Mouse (Mus musculus) heart, embryonic 11.5 days (tissue): ENCODE measurements around the gene Col4a2. TPM values are rescaled to one million over a fixed set of nuclear protein-coding genes. Genes with fewer than 3 reads are reported as not detected.
A peak's percentile ranks its signal among the peaks of the same experiment; 100 is the strongest.

Experiments
- ATAC-seq: fragments of 200-750 bp; cut with Nextera tagmentation; replicated peaks from 2 replicates; pipeline ENCODE4 v1.8.0; 2017; ENCODE audit warnings: moderate library complexity; ENCODE audit not compliant: insufficient number of reproducible peaks, low FRiP score, low TSS enrichment
- H3K27ac ChIP-seq: fragments of 300-500 bp; sonication (generic); 2 replicates; pipeline ENCODE4 v1.5.1; 2014; ENCODE audit warnings: mild to moderate bottlenecking, low read depth, low read length
- H3K27me3 ChIP-seq: fragments of 300-500 bp; sonication (generic); 2 replicates; pipeline ENCODE4 v1.6.1; 2014; ENCODE audit warnings: mild to moderate bottlenecking, low read length, mixed read lengths; ENCODE audit not compliant: control insufficient read depth, insufficient read depth
- H3K36me3 ChIP-seq: fragments of 300-500 bp; sonication (generic); 2 replicates; pipeline ENCODE4 v1.6.1; 2014; ENCODE audit warnings: mild to moderate bottlenecking, low read length, moderate library complexity, mixed read lengths; ENCODE audit not compliant: control insufficient read depth, insufficient read depth
- H3K4me1 ChIP-seq: fragments of 300-500 bp; sonication (generic); 2 replicates; pipeline ENCODE4 v1.6.1; 2014; ENCODE audit warnings: low read length; ENCODE audit not compliant: control insufficient read depth, insufficient read depth
- H3K4me2 ChIP-seq: fragments of 300-500 bp; sonication (generic); 2 replicates; pipeline ENCODE4 v1.6.1; 2014; ENCODE audit warnings: mild to moderate bottlenecking, moderate library complexity
- H3K4me3 ChIP-seq: fragments of 300-500 bp; sonication (generic); 2 replicates; pipeline ENCODE4 v1.5.1; 2014; ENCODE audit warnings: low read depth, low read length
- H3K9ac ChIP-seq: fragments of 300-500 bp; sonication (generic); 2 replicates; pipeline ENCODE4 v1.6.1; 2014; ENCODE audit warnings: mild to moderate bottlenecking, low read depth, low read length, moderate library complexity
- H3K9me3 ChIP-seq: fragments of 300-500 bp; sonication (generic); replicated peaks from 2 replicates; pipeline ENCODE4 v1.6.1; 2016; ENCODE audit warnings: low read length; ENCODE audit not compliant: control insufficient read depth
- WGBS: fragments of 180-500 bp; shearing (Covaris S2); extraction: QIAGEN DNeasy Blood & Tissue Kit; methylation state at CpG from one replicate; pipeline ENCODE4 v1.1.7; 2014; ENCODE audit not compliant: insufficient replicate concordance; 5-methylcytosine and 5-hydroxymethylcytosine counted together
- polyA plus RNA-seq: library from polyadenylated mRNA; unstranded; fragments of >200 nt; fragmentation: Nextera tagmentation; extraction: Ambion mirVana; gene quantifications from 2 replicates; pipeline ENCODE4 v1.2.1, GENCODE M21; 2014

Col4a2 gene
- polyA plus RNA-seq, 1 experiment from 2014 or later = 40.6 TPM

DNA sequence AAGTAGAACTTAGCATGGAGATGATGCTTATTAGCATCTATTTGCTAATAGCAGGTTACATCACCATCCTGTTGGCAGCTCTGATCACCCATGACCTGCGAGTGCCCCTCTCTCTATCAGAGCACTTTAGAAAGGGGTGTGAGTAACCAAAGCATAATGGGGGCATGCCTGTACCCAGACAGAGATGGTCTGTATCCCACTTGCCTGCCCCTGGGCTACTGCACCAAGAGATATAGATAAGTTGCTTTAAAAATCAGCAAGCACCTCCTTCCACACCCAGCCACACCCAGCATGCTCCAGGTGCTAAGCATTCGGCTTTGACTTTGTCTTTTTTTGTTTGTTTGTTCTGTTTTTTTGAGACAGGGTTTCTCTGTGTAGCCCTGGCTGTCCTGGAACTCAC lies 163.3 kb downstream of the Col4a2 start:
- WGBS = 12% methylated on average over 2 of the region's 2 CpGs
- no peaks in the 10 kb centered on the region for H3K9me3 ChIP-seq
- H3K4me3 ChIP-seq = no peak overlapping the region
- H3K9ac ChIP-seq = no peak overlapping the region; the same call in 1 of the 2 replicates
- peak overlapping the region; percentile 77 for H3K27ac ChIP-seq
- H3K27me3 ChIP-seq = peaks cover 31% of the 10 kb centered on the region
- no peak for ATAC-seq
- no peaks in the 10 kb centered on the region for H3K36me3 ChIP-seq
- peak overlapping the region; percentile 98 for H3K4me2 ChIP-seq
- peaks cover 27% of the 10 kb centered on the region for H3K4me1 ChIP-seq

DNA sequence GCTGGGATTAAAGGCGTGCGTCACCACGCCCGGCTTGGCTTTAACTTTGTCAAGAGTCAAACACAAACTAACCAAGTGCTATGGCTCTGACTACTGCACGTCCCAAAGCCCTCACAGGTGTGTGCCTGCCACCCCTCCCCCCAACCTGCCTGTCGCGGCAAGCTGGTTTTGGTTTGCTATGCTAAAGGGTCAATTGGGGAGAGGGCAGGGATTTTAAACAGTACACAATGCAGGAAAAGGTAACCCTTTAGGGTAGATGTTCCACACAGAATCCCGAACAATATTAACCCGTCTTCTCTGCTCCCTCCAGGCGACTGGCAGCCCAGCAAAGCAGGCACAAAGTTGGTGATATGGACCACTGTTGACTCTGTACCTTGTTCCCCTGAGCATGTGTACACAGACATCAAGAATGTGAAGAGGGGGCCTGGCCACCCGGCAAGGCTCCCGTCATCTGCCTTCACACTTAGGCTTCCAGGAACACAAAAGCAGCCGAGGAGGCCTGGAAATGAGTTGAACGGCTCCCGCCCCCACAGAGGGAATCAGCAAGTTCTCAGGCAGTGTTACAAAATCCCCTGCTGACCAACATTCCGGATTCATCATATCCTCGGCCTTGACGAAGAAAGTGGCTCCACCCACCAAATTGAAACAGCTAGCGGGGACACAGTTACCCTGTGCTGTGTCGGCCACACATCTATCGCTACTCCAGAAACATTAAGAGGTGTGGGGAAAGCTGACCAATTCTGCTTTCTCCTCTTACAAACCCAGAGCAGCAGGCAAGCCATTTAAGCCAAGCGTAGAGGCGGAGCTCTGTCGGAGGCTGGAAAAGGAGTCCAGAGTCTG lies 164.0 kb downstream of the Col4a2 start:
- H3K4me3 ChIP-seq = peak overlapping the region; percentile 70
- H3K27ac ChIP-seq = peak overlapping the region; percentile 77
- peaks cover 33% of the 10 kb centered on the region for H3K27me3 ChIP-seq
- peak overlapping the region; percentile 98 for H3K4me2 ChIP-seq
- H3K9ac ChIP-seq = peak overlapping the region; percentile 62
- 8% methylated on average over 24 of the region's 24 CpGs for WGBS
- H3K4me1 ChIP-seq = peaks cover 27% of the 10 kb centered on the region
- no peaks in the 10 kb centered on the region for H3K9me3 ChIP-seq
- ATAC-seq = no peak
- H3K36me3 ChIP-seq = no peaks in the 10 kb centered on the region

GRCm38 (mm10) chr8:11477178-11477553 lies 164.6 kb downstream of the Col4a2 start:
- ATAC-seq = no peak
- Histone ChIP-seq H3K9me3 (no peaks in the 10 kb centered on the region), H3K27ac (peak overlapping the region; percentile 77), H3K4me3 (peak overlapping the region; percentile 70), H3K36me3 (no peaks in the 10 kb centered on the region), H3K4me1 (peaks cover 31% of the 10 kb centered on the region), H3K9ac (peak overlapping the region; percentile 77), H3K4me2 (peak overlapping the region; percentile 98), H3K27me3 (peaks cover 37% of the 10 kb centered on the region)
- 5% methylated on average over 9 of the region's 9 CpGs for whole genome bisulfite sequencing

GRCm38 (mm10) chr8:11477811-11478761 lies 165.5 kb downstream of the Col4a2 start, which contains the start of gene Rab20:
Rab20 (minus strand) TSS chr8:11478710.
- H3K9ac ChIP-seq = peak within 1 kb of the TSS; percentile 77
- WGBS = under 1% methylated on average over 62 of the region's 69 CpGs
- H3K36me3 ChIP-seq = no peaks in the 10 kb centered on the region
- peak within 1 kb of the TSS; percentile 70 for H3K4me3 ChIP-seq
- peak within 1 kb of the TSS; percentile 98 for H3K4me2 ChIP-seq
- ATAC-seq = peak; percentile 62
- H3K27ac ChIP-seq = peak within 1 kb of the TSS; percentile 77
- peaks cover 37% of the 10 kb centered on the region for H3K27me3 ChIP-seq
- peaks cover 31% of the 10 kb centered on the region for H3K4me1 ChIP-seq
- no peaks in the 10 kb centered on the region for H3K9me3 ChIP-seq

- Histone ChIP-seq H3K4me3 (peak overlapping the region; percentile 70), H3K27ac (0 out of 2 replicates have a peak overlapping the region, but pooled peaks have one; percentile 7), H3K9ac (peak overlapping the region; percentile 77), H3K27me3 (peaks cover 33% of the 10 kb centered on the region), H3K4me1 (peaks cover 22% of the 10 kb centered on the region), H3K4me2 (peak overlapping the region; percentile 98), H3K9me3 (no peaks in the 10 kb centered on the region), H3K36me3 (no peaks in the 10 kb centered on the region)
- 1% methylated on average over 22 of the region's 23 CpGs for WGBS
- ATAC-seq = 0 out of 2 replicates have a peak, but pooled peaks have one; percentile 25
Observed at GRCm38 (mm10) chr8:11478807-11479527, 166.4 kb downstream of the Col4a2 start.

DNA sequence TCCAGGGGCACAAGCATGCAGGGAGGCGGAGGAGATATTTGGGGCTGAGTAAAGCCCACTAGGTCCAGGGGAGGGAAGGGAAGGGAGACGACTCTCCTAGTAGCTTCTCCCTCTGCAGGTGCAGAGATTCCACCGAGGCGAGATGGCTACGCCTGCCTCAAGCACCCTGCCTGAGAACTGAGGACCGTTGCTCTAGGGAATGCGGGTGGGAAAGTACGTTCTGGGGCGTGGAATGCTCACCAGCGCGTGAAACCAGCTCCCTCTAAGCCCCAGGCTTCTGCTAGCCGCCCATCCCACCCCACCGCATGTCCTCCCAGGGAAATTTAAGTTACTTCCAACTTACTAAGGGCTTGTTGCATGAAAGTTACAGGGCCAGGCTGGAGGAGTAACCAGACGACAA lies 167.0 kb downstream of the Col4a2 start:
- ATAC-seq = no peak
- H3K36me3 ChIP-seq = no peaks in the 10 kb centered on the region
- no peaks in the 10 kb centered on the region for H3K9me3 ChIP-seq
- 7% methylated on average over 14 of the region's 14 CpGs for whole genome bisulfite sequencing
- peaks cover 31% of the 10 kb centered on the region for H3K27me3 ChIP-seq
- peaks cover 19% of the 10 kb centered on the region for H3K4me1 ChIP-seq
- H3K4me2 ChIP-seq = peak overlapping the region; percentile 98
- no peak overlapping the region for H3K9ac ChIP-seq
- no peak overlapping the region for H3K4me3 ChIP-seq
- no peak overlapping the region for H3K27ac ChIP-seq

DNA sequence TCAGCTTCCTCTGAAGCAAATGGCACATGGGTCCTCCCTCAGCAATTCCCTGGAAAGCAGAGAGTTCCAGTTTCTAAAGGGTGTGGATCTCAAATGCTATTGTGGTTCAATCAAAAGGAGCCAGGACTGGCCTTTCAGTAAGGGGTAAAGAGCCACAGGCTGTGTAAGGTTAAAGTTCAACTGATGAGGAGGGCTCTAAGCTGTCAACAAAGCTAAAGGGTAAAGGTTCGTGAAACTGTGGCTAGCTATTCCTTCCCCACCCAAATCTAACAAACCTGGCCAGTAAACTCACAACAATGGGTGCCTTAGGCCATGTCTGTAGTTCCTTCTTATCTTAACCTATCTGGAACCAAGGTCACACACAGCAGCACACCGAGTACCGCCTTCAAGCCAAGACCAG lies 169.3 kb downstream of the Col4a2 start:
- no peak for ATAC-seq
- Histone ChIP-seq H3K27me3 (peaks cover 28% of the 10 kb centered on the region), H3K36me3 (no peaks in the 10 kb centered on the region), H3K9me3 (no peaks in the 10 kb centered on the region), H3K9ac (0 out of 2 replicates have a peak overlapping the region, but pooled peaks have one; percentile 46), H3K4me1 (peaks cover 12% of the 10 kb centered on the region), H3K27ac (peak overlapping the region; percentile 71; the same call in 1 of the 2 replicates), H3K4me3 (no peak overlapping the region), H3K4me2 (no peak overlapping the region)
- WGBS = 71% methylated on average over 3 of the region's 3 CpGs

DNA sequence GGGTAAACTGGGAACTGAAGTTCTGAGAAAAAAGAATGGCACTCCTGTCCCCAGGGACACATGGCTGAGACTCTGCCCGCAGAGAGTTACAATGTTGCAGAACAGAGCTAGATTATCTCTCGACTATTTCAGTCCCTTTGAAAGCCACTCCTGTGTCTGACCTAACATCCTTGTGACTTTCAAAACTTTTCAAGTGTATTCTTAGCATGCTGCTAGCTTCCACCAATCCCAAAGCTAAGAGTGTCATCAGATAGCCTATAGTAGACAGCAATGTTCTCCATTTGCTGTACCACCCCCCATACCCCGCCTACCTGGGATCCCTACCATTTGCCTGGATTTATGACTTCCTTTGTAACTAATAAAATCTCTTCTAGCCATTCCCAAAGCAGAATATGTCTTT lies 169.9 kb downstream of the Col4a2 start:
- 41% methylated on average over 3 of the region's 3 CpGs for WGBS
- H3K4me2 ChIP-seq = no peak overlapping the region
- no peak for ATAC-seq
- peak overlapping the region; percentile 71 for H3K27ac ChIP-seq
- peaks cover 12% of the 10 kb centered on the region for H3K4me1 ChIP-seq
- no peak overlapping the region for H3K4me3 ChIP-seq
- H3K9ac ChIP-seq = peak overlapping the region; percentile 46; the same call in 1 of the 2 replicates
- H3K27me3 ChIP-seq = peaks cover 28% of the 10 kb centered on the region
- H3K36me3 ChIP-seq = no peaks in the 10 kb centered on the region
- no peaks in the 10 kb centered on the region for H3K9me3 ChIP-seq
